Mouse (Mus musculus) thymus, adult 2 months (tissue): ENCODE measurements around the gene Rmnd1. TPM values are rescaled to one million over a fixed set of nuclear protein-coding genes. Genes with fewer than 3 reads are reported as not detected.

ENCODE experiments used
- DNase-seq: peaks from one replicate; pipeline ENCODE4 v3.0.0; 2021
- H3K27ac ChIP-seq: fragments of 200-500 bp; 2 replicates; pipeline ENCODE4 v1.5.1; 2012; ENCODE audit warnings: low read length, control low read depth; ENCODE audit not compliant: control insufficient read depth, insufficient read depth
- H3K27me3 ChIP-seq: fragments of 200-500 bp; 2 replicates; pipeline ENCODE4 v1.6.1; 2012; ENCODE audit warnings: mild to moderate bottlenecking, low read length, moderate library complexity, mixed read lengths; ENCODE audit not compliant: control insufficient read depth, insufficient read depth
- H3K36me3 ChIP-seq: fragments of 200-500 bp; 2 replicates; pipeline ENCODE4 v1.6.1; 2012; ENCODE audit warnings: mild to moderate bottlenecking, low read length, moderate library complexity; ENCODE audit not compliant: control insufficient read depth, insufficient read depth
- H3K4me1 ChIP-seq: fragments of 200-500 bp; replicated peaks from 2 replicates; pipeline ENCODE4 v1.6.1; 2012; ENCODE audit warnings: low read length; ENCODE audit not compliant: control insufficient read depth, insufficient read depth
- H3K4me3 ChIP-seq: fragments of 200-500 bp; 2 replicates; pipeline ENCODE4 v1.5.1; 2012; ENCODE audit warnings: mild to moderate bottlenecking, low read length, control low read depth, moderate library complexity; ENCODE audit not compliant: control insufficient read depth, insufficient read depth
- CTCF ChIP-seq: fragments of 200-500 bp; IDR thresholded peaks from 2 replicates; pipeline ENCODE4 v1.5.1; 2012; ENCODE audit warnings: mild to moderate bottlenecking, control low read depth, low read length, moderate library complexity, borderline replicate concordance; ENCODE audit not compliant: control insufficient read depth, poor library complexity, insufficient read depth; ENCODE audit errors: extremely low read depth
- POLR2A ChIP-seq: fragments of 200-500 bp; IDR thresholded peaks from 2 replicates; pipeline ENCODE4 v1.6.1; 2012; ENCODE audit warnings: mild to moderate bottlenecking, low read length, control low read depth, moderate library complexity; ENCODE audit not compliant: control insufficient read depth, poor library complexity, insufficient read depth; ENCODE audit errors: extremely low read depth
- WGBS: fragments of 180-500 bp; shearing (Covaris S2); methylation state at CpG from one replicate; pipeline ENCODE4 v1.1.7; 2018; 5-methylcytosine and 5-hydroxymethylcytosine counted together
- polyA plus RNA-seq: library from polyadenylated mRNA; depleted of rRNA; stranded (reverse); fragments of >200 nt; gene quantifications from 2 replicates; pipeline ENCODE4 v1.2.3, GENCODE M21; 2012

Rmnd1 gene
- polyA plus RNA-seq, 1 experiment, result 43.6 TPM

DNA sequence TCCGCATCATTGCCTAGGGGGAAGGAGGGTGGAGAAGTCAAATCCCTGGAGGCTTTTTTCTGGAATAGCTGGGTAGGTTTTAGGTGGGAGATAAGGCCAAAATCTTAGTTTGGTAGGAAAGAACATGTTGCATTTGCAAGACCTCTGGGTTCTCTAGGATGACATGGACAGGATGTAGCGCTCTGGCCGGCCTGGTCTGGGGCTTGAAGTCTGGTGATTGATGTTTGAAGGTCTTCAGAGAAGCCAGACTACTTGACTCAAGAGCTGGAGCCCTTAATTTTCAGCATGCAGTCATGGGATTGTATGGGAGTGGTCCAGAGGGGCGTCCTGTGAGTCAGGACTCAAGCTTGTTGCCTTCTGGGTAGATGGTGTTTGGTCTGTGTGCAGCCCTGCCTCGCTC is 51.4 kb downstream of the Rmnd1 start:
- no peak for DNase-seq
- no peaks in the 10 kb centered on the region; the same call in 1 of the 2 replicates for H3K4me1 ChIP-seq
- no peaks in the 10 kb centered on the region for H3K36me3 ChIP-seq
- H3K27ac ChIP-seq, result no peak overlapping the region
- H3K27me3 ChIP-seq, result no peaks in the 10 kb centered on the region
- TF ChIP-seq CTCF, result no peak
- TF ChIP-seq POLR2A, result no peak
- 97% methylated on average over 5 of the region's 5 CpGs for WGBS
- no peak overlapping the region for H3K4me3 ChIP-seq

DNA sequence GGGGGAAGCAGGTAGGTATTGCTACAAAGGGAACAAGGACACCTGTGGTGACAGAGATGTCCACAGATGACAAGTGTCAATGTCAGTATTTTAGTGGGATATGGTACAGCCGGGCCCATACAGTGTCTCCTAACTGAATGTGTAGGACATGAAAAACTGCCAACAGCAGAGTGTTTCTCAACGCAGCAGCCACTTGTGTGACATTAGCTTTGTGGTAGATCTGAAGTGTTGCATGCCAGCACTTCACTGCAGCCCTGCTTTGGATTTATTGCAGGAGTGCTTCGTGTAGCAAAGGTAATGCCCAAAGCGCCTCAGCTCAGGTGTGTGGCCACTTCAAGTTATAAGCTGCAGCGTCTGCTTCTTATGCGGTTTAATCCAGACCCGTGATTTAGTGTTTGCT is 55.3 kb downstream of the Rmnd1 start:
- H3K4me1 ChIP-seq, result no peaks in the 10 kb centered on the region; the same call in 1 of the 2 replicates

DNA sequence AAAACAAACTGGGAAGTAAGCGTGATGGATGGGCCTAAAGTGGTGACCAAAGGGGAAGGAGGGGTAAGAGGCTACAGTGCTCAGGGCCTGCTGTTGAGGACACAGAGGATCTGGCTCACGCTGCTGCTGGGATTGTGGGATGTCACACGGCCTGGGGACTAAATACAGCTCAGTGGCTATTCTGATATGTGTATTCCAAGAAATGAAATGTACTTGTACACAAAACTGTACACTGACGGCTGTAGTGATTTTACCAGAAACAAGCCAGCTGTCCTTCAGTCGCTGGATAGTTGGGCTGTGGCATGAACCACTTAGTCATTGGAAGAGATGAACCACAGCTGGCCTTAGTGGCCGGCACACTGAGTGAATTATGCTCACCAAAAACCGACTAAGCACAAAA is 55.7 kb downstream of the Rmnd1 start:
- no peaks in the 10 kb centered on the region for H3K27me3 ChIP-seq
- TF ChIP-seq CTCF (no peak), POLR2A (no peak)
- 91% methylated on average over 7 of the region's 7 CpGs for WGBS
- no peak overlapping the region for H3K27ac ChIP-seq
- no peak for DNase-seq
- H3K4me1 ChIP-seq, result no peaks in the 10 kb centered on the region; the same call in 1 of the 2 replicates
- H3K36me3 ChIP-seq, result peaks cover 7% of the 10 kb centered on the region
- no peak overlapping the region for H3K4me3 ChIP-seq

More for the DNA sequence above, 55.3 kb downstream of the Rmnd1 start:
- Histone ChIP-seq H3K36me3 (peaks cover 5% of the 10 kb centered on the region), H3K4me3 (no peak overlapping the region), H3K27me3 (no peaks in the 10 kb centered on the region), H3K27ac (no peak overlapping the region)
- TF ChIP-seq POLR2A (no peak), CTCF (no peak)
- 92% methylated on average over 7 of the region's 7 CpGs for WGBS
- no peak for DNase-seq

DNA sequence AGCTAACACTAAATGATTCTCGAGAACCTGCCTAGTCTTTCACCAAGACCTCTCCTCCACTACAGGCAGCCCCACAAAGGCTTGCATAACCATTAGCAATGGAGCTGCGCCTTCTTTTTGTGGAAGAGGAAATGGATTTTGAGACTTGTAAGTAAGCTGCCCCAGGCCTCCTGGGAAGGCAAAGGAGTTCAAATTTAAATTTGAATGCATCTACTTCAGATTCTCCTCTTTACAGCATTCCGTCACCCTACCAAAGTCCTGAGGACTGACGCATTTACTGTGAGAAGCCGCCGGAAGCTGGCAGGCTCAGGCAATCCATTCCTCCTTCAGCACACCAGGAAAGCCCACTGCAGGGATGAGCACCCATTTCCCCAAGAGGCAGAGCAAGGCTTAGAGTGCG is 56.9 kb downstream of the Rmnd1 start:
- WGBS, result 92% methylated on average over 7 of the region's 7 CpGs
- H3K36me3 ChIP-seq, result peaks cover 12% of the 10 kb centered on the region
- no peak overlapping the region for H3K27ac ChIP-seq
- no peak overlapping the region for H3K4me3 ChIP-seq
- TF ChIP-seq POLR2A, result no peak
- H3K27me3 ChIP-seq, result no peaks in the 10 kb centered on the region
- no peak for DNase-seq
- H3K4me1 ChIP-seq, result no peaks in the 10 kb centered on the region; the same call in 1 of the 2 replicates

DNA sequence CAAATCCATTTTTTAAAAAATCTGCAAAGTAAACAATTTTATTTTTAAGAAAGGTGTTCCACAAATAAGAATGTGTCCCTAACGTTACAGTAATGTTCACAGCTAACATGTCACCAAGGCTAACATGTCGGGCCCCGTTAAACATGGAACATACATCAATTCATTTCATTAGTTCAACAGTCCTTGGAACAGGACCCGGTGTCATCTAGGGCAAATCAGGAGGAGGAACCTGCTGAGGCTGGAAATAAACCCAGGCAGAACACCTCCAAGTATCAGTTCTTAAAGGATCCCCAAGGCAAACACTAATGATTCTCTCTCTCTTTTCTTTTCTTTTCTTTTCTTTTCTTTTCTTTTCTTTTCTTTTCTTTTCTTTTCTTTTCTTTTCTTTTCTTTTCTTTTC is 57.5 kb downstream of the Rmnd1 start:
- 94% methylated on average over 4 of the region's 4 CpGs for WGBS
- peaks cover 15% of the 10 kb centered on the region for H3K36me3 ChIP-seq
- no peak for DNase-seq
- peaks cover 3% of the 10 kb centered on the region; the same call in 1 of the 2 replicates for H3K4me1 ChIP-seq
- H3K4me3 ChIP-seq, result no peak overlapping the region
- no peak for TF ChIP-seq CTCF
- no peak for TF ChIP-seq POLR2A
- H3K27ac ChIP-seq, result no peak overlapping the region
- no peaks in the 10 kb centered on the region for H3K27me3 ChIP-seq

DNA sequence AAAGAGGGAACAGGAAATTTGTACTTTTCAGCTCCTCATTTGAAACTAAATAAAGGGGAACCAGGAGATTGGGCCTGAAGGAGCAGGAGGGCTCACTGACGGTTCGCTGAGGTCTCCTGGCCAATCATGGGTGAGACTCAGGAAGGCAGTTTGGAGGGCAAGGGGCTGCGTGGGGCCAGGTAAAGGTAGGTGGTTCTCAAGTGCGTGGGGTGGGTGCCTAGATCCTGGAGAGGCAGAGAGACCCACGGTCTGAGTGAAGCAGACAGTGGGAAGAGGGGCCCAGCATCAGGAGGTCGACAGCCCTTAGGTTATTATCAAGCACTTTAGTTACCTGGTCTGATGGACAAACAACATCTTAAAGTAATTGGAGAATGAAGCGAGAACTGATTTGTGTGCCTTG is 57.9 kb downstream of the Rmnd1 start:
- TF ChIP-seq CTCF, result no peak
- no peak for TF ChIP-seq POLR2A
- DNase-seq, result no peak
- H3K4me3 ChIP-seq, result no peak overlapping the region
- peaks cover 4% of the 10 kb centered on the region; the same call in 1 of the 2 replicates for H3K4me1 ChIP-seq
- peaks cover 19% of the 10 kb centered on the region for H3K36me3 ChIP-seq
- no peaks in the 10 kb centered on the region for H3K27me3 ChIP-seq
- H3K27ac ChIP-seq, result no peak overlapping the region
- 97% methylated on average over 7 of the region's 7 CpGs for WGBS

DNA sequence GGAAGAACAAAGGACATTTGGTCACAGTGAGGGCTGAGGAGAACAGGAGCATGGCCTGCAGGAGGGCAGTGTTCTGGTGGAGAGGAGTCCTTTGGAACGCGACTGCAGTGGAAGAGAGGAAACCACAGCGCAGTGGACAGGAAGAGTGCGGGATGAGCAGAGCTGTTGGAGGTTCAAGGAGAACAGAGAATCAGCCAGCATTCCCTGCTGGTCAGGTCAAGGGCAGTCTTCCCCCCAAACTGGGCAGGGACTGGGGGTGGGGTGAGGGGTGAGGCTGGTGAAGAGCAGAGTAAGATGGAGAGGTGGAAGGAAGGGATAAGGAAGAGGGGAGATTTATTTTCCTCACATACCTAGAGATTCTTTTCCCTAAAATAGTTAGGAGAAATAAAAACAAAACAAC is 58.6 kb downstream of the Rmnd1 start:
- DNase-seq, result no peak
- Histone ChIP-seq H3K4me3 (no peak overlapping the region), H3K36me3 (peaks cover 26% of the 10 kb centered on the region), H3K27me3 (no peaks in the 10 kb centered on the region), H3K4me1 (peaks cover 4% of the 10 kb centered on the region; the same call in 1 of the 2 replicates), H3K27ac (no peak overlapping the region)
- TF ChIP-seq POLR2A (no peak), CTCF (no peak)
- 93% methylated on average over 4 of the region's 4 CpGs for WGBS
